Mouse (Mus musculus) WW6 (cell line): Measurements from ENCODE around the gene Acot11.

Experiments
- DNase-seq: peaks from one replicate; pipeline ENCODE4 v3.0.0-alpha.2; 2013; ENCODE audit warnings: low read depth, low spot score

Acot11 gene

GRCm38 (mm10) chr4:106804910-106805274 lies at the start of gene Acot11:
TSS of gene Acot11 (minus strand) at chr4:106804998.
- DNase-seq = no peak

- no peak for DNase-seq
These were observed 43.7 kb upstream of the Acot11 start for GRCm38 (mm10) chr4:106848290-106849092.

- no peak for DNase-seq
These were observed 42.9 kb upstream of the Acot11 start for GRCm38 (mm10) chr4:106847591-106848289.

GRCm38 (mm10) chr4:106842561-106842960 lies 37.8 kb upstream of the Acot11 start:
- DNase-seq = no peak

- DNase-seq = no peak
These were observed 37.1 kb upstream of the Acot11 start for GRCm38 (mm10) chr4:106841856-106842255.

GRCm38 (mm10) chr4:106841303-106841702 lies 36.5 kb upstream of the Acot11 start:
- DNase-seq = no peak

- DNase-seq = no peak
These were observed 35.9 kb upstream of the Acot11 start for GRCm38 (mm10) chr4:106840651-106841145.

GRCm38 (mm10) chr4:106839964-106840611 lies 35.3 kb upstream of the Acot11 start:
- peak; percentile 65 for DNase-seq

- no peak for DNase-seq
These were observed 34.5 kb upstream of the Acot11 start for GRCm38 (mm10) chr4:106839254-106839834.

- peak; percentile 71 for DNase-seq
These were observed 33.9 kb upstream of the Acot11 start for GRCm38 (mm10) chr4:106838548-106839253.

- no peak for DNase-seq
These were observed 33.2 kb upstream of the Acot11 start for GRCm38 (mm10) chr4:106837964-106838363.

- DNase-seq = no peak
These were observed 32.6 kb upstream of the Acot11 start for GRCm38 (mm10) chr4:106837425-106837824.

GRCm38 (mm10) chr4:106830545-106831112 lies 25.8 kb upstream of the Acot11 start:
- DNase-seq = no peak

- no peak for DNase-seq
These were observed 23.1 kb upstream of the Acot11 start for GRCm38 (mm10) chr4:106827738-106828361.

GRCm38 (mm10) chr4:106825229-106825628 lies 20.4 kb upstream of the Acot11 start:
- DNase-seq = no peak

GRCm38 (mm10) chr4:106819404-106819803 lies 14.6 kb upstream of the Acot11 start:
- no peak for DNase-seq

- DNase-seq = no peak
These were observed 13.5 kb upstream of the Acot11 start for GRCm38 (mm10) chr4:106818332-106818731.

- DNase-seq = no peak
These were observed 12.2 kb upstream of the Acot11 start for GRCm38 (mm10) chr4:106817017-106817416.

- no peak for DNase-seq
These were observed 10.9 kb upstream of the Acot11 start for GRCm38 (mm10) chr4:106815396-106816324.
